Mouse (Mus musculus) adrenal gland, adult (tissue): ENCODE measurements at regions not wholly inside any gene's neighbourhood (a gene's known extent, or its start where the extent isn't known, plus 50 kb on each side); places are given as distances from the start of the nearest gene placed in this dataset.

ENCODE experiments used
- DNase-seq, 2 experiments: peaks; one replicate each; pipeline ENCODE4 v3.0.0; 2022 to 2023; ENCODE audit warnings: low spot score in 1 of 2; ENCODE audit not compliant: inconsistent age in 2 of 2

- DNase-seq: peak in 1 of 2 experiments; percentile 11
Measured at GRCm38 (mm10) chr8:113556994-113557393, 78.4 kb upstream of the Mon1b start.

DNA sequence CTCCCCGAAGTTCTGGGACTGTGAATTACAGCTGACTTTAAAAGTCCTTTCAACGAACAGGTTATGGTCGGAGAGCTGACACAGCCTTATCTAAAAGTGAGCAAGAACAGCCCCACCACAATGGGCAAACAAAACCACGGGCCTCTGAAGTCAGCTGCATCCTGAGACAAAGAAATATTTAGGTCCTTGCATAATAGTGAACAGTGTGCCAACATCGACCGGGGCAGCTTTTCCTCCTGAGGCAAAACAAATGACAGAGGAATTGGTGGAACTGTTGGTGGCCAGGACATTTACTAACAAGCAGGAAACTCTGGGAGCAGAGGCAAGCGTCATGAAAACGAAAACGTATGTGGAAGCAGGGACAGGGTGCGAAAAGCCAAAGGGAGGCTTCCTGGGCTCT is 54.3 kb upstream of the Mon1b start:
- peak in 1 of 2 experiments; percentile 11 for DNase-seq

GRCm38 (mm10) chr8:113581704-113582103 is 53.7 kb upstream of the Mon1b start:
- DNase-seq: peak in 1 of 2 experiments; percentile 11

- DNase-seq: peak in 1 of 2 experiments; percentile 65
Measured at GRCm38 (mm10) chr8:113582180-113582975, 53.0 kb upstream of the Mon1b start.

DNA sequence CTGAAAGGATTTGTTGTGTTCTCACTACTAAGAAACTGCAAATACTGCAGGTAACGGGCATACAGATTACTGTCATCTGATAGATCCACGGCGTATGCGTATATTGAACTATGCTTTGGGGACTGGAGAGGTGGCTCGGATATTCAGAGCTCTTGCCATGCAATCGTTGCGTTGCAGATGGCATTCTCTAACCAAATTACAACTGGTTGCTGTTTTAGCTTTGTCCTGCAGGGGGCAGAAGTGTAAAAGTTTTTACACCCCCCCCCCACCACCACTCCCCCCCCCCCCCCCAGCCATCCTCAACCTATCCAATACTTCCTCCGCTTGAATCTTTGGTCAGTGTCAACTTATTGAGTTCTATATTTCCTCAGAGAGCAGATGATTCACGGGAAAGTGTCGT is 51.6 kb upstream of the Mon1b start:
- peak in 1 of 2 experiments; percentile 16 for DNase-seq
